Mouse (Mus musculus): Measurements from ENCODE around the gene Ppp2r5d.
A peak's percentile ranks its signal among the peaks of the same experiment; 100 is the strongest.

Ppp2r5d gene

GRCm38 (mm10) chr17:46714756-46715481 lies 10.0 kb upstream of the Ppp2r5d start:
- DNase-seq = peak; percentile 29

- no peak for DNase-seq
Observed at GRCm38 (mm10) chr17:46713849-46714248, 8.9 kb upstream of the Ppp2r5d start.

- no peak for DNase-seq
Observed at GRCm38 (mm10) chr17:46712442-46712841, 7.5 kb upstream of the Ppp2r5d start.

DNA sequence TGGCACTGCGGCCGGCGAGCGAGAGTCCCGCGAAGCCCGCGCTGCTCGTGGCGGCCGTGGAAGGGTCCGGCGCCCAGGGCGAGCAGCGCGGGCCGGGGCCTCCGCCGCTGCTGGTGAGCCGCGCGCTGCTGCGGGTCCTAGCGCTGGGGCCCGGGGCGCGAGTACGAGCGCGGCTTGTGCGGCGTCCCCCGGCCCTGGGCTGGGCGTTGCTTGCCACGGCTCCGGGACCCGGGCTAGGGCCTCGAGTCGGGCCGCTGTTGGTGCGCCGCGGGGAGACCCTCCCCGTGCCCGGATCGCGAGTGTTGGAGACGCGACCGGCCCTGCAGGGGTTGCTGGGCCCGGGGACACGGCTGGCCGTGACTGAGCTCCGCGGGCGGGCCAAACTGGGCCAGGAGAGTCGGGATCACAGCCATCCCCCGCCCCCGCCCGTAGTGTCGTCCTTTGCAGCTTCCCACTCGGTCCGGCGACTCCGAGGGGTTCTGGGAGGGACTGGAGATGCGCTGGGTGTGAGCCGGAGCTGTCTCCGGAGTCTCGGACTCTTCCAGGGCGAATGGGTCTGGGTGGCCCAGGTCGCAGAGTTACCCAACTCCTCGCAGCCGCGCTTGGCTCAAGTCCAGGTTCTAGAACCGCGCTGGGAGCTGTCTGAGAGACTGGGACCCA lies 6.8 kb upstream of the Ppp2r5d start:
- DNase-seq = peak; percentile 61

DNA sequence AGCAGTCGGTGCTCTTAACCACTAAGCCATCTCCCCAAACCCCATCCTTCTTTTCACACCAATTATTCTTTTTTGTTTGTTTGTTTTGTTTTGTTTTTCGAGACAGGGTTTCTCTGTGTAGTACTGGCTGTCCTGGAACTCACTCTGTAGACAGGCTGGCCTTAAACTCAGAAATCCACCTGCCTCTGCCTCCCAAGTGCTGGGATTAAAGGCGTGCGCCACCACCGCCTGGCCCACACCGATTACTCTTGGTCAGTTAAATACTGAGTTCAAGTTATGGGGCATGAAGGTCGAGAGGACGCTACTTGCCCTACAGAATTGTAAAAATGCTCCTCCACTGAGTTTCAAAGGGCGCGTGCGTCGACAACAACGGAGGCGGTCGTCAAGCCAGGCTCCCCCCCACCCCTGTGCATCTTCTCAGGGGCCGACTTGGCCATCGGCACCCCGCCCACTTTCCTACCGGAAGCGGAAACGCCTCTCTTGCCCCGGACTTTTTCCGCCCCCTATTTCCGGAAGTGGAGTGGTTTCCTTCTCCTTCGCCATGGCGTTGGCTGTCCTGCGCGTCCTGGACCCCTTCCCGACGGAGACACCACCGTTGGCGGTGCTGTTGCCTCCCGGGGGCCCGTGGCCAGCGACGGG lies 6.2 kb upstream of the Ppp2r5d start, which contains the start of gene Pex6:
Gene Pex6, plus strand, starts transcription at position 505 of the 639 bp plus-strand sequence.
- peak; percentile 95 for DNase-seq

- DNase-seq = peak; percentile 17
Observed at GRCm38 (mm10) chr17:46706375-46707089, 1.6 kb upstream of the Ppp2r5d start.

- DNase-seq = no peak
Observed at GRCm38 (mm10) chr17:46703971-46704886, 682 bp downstream of the Ppp2r5d start.

DNA sequence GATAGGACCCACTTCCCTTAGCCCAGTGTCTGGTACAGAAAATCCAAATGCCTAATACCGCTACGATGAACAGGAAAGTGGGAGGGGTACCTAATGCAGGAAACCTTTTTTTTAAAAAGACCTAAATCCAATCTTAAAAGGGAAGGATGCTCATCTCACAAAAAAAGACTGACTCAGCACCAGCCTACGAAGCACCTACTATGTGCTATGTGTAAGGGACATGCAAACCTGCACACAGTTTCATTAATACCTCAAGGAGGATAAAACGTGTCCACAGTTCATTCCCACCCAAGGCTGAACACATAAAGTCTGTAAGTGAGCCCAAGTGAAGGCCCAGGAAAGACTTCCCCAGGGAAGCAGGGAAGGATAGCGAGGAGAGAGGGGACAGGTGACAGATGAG lies 2.4 kb downstream of the Ppp2r5d start:
- no peak for DNase-seq

GRCm38 (mm10) chr17:46702100-46702499 lies 2.8 kb downstream of the Ppp2r5d start:
- no peak for DNase-seq

GRCm38 (mm10) chr17:46701489-46701888 lies 3.4 kb downstream of the Ppp2r5d start:
- no peak for DNase-seq

- DNase-seq = no peak
Observed at GRCm38 (mm10) chr17:46699912-46700311, 5.0 kb downstream of the Ppp2r5d start.

DNA sequence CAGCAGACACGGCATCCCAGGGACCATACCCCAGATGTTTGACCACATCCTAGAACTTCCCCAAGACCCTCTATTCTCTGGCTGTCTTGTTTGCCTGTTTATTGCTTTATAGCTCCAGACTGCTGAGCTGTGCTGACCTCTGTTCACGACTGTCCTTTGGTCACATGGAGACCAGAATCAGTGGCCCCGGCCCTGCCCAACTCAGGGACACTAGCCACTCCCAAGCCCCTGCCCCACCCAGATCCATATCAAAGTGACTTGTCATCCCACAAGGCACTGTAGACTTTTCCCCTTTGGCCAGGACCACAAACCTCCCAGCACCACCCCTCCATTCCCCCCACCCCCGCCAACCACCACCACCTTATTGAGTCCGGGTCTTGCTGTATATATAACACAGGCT lies 5.7 kb downstream of the Ppp2r5d start:
- DNase-seq = no peak

DNA sequence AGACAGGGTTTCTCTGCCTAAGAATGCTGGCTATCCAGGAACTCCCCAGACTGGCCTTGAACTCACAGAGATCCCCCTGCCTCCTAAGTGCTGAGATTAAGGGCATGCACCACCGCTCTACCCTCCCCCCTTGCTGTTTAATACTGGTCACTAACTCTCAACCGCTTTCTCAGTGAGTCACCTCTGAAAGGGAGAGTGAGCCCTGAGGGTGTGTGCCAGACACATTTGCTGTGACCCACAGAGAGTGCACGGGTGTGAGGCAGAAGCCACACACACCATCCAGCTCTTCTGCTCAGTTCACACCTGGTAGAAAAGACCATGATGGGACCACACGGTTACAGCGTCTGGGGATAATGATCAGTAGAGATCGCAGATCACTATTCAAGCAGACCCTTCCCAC lies 6.4 kb downstream of the Ppp2r5d start:
- no peak for DNase-seq

DNA sequence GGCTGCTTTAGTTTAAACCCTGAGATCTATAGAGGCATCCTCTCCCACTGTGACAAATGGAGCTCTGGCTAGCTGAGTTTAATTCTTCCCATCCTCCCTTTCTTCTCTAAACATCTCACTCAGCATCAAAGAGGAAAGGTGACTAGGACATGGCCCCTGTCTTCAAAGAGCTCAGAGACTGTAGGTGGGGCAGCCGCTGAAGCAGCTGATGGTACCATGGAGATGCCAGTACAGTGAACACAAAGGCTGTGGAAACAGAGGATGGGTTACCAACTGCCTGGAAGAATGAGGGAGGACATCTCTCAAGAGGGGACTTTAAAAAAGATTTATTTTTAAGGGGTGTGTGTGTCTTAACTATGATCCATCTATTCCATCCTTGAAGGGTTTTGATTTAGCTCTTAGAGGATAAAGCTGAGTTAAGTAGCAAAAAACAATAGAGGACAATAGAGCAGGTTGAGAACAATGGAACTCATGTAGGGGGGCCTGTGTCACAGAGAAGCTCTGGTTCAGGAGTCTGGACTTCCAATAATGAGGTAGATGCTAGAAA lies 10.3 kb downstream of the Ppp2r5d start:
- DNase-seq = no peak

- no peak for DNase-seq
Observed at GRCm38 (mm10) chr17:46691390-46691789, 13.5 kb downstream of the Ppp2r5d start.

- DNase-seq = no peak
Observed at GRCm38 (mm10) chr17:46690665-46691064, 14.2 kb downstream of the Ppp2r5d start.

DNA sequence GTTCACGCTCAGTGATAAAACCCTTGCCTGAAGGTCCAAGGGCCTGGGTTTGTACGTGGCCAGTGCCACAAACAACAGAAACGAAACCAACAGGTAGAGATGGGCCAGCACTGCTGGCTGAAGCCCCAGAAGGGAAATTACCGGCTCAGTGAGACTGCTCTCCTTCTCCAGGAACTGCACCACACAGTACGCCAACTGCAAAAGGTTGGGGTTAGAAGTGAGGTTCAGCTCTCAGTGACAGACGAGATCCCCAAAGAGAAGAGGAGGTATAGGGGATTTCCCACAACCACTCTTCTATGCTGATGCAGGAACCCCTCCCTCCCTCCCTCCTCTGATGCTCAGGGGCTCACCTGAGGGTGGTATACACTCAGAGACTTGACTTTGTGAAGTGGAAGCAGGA lies 19.0 kb downstream of the Ppp2r5d start:
- DNase-seq = no peak

DNA sequence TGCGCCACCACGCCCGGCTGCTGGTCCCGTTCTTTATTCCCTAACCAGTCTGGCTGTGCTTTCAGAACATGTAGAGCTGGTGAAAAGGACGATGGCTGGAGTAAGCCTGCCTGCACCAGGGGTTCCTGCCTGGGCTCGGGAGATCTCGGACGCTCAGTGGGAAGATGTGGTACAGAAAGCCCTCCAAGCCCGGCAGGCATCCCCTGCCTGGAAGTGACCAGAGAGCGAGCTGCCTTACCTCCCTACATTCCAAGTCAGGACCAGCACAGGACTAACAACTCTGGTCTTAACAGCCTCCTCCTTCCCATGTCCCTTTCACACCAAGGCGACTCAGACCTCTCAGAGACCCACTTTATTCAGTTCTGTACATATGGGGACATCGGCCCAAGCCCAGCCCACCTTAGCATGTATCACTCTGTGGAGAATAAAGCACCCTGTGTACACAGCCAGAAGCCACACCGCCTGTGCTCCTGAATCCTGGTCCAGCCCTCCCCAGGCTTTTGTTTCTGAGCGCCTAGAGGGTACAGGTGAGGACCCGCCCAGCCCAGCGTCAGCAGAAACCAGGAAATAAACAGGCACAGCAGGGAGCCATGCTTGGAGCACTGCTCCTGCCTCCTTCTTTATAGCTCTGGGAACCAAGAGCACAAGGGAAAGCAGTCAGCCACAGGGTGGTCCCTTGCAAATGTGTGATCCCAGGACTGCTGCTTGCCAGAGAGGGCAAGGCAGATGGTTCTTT lies 22.1 kb downstream of the Ppp2r5d start:
- DNase-seq = no peak

DNA sequence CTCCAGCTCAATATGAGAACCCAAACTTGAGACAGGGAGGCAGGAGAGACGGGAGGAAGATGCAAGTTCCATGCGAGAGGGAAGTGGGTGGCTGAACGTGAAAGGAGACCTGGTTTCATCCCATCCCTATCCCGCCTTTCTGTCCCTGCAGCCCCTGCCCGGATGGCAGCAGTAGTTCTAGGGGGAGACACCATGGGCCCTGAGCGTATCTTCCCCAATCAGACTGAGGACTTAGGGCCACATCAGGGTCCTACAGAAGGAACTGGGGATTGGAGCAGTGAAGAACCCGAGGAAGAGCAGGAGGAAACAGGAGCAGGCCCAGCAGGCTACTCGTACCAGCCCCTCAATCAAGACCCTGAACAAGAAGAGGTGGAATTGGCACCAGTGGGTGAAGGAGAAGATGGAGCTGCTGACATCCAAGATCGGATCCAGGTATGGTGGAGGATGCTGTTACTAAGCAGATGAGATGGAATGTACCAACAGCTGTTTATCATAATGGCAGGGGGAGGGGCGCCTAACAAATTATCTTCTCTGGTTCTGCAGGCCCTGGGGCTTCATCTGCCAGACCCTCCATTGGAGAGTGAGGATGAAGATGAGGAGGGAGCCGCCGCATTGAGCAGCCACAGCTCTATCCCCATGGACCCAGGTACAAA lies 23.3 kb downstream of the Ppp2r5d start:
- DNase-seq = no peak

DNA sequence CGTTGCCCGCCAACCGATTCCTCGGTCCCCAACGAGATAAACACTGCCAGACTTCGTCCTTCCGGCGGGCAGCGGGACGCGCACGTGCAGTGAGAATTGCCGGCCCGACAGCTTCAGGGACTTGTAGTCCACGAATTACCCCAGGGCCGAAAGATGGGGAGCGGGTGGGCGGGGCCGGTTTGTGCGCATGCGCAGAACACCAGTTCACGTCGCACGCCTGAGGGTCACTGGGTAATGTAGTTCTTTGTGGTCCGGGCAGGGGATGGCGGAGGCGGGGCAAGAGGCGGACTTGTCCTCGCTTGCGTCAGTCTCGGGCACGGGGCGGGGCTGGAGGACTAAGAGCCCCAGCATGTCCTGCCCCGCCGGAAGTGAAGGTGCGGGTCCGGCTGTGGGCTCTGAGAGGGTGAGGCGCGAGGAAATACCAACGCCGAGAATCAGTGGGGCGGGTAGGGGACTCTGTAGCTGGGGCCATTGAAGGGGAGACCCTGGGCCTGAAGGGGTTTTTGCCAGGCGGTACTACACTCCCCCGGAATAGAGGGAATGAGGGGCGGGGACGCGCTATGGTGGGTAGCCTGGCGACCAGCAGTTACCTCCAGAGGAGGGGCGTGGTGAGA lies 24.0 kb downstream of the Ppp2r5d start, which contains the start of gene Klhdc3:
Gene Klhdc3, minus strand, starts transcription at position 155 of the 614 bp plus-strand sequence.
- peak; percentile 98 for DNase-seq

Data from lung, postnatal 14 days (tissue).